ENCODE assay signal across 33 mouse cellular contexts in the genomic region with DNA sequence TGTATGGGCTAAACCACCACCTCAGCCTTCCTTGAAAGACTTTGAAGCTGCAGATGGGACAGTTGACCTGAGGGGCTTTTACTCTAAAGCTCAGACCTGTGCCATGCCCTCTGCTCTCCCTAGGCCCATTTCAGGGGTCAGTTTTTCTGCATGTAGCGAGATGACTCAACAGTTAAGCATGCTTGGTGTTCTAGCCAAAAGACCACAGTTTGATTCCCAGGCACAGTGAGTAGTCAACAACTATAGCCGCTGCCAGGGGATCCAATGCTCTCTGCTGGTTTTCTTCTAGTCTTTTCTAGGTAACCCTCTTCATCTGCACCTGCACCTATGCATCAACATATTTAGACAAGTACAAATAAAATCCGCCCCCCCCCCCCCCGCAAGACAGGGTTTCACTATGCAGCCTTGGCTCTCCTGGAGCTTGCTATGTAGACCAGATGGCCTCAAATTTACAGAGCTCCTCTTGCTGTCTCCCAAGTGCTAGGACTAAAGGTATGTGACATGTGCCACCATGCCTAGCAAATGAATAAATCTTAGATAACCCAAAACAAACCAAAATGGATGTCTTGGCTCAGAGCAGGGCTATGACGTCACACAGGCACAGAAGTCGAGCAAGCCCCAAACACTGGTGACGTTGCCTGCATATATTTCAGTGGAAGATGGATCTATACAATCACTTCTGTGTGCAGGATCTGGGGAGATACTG. TPM values are rescaled to one million over a fixed set of nuclear protein-coding genes. Genes with fewer than 3 reads are reported as not detected.
"Had no signal": no experiment of that assay in that cellular context is flagged by ENCODE, and none has a peak within 500 bp of the region (broad histone marks: within the 10 kb centered on the region; RNA-seq: fewer than 3 reads in every experiment).

No protein-coding gene starts in this region.

- DNase-seq: gastrocnemius, postnatal 14 days; gastrocnemius, postnatal 36 days; heart, adult 11 months; heart, postnatal 14 days; heart, postnatal 36 days; kidney, adult 11 months; kidney, adult 8-10 months; kidney, postnatal 10 days; kidney, postnatal 25 days; kidney, postnatal 4 days; liver; liver, embryonic 13.5 days; liver, postnatal 0 days had no signal

- H3K4me3 ChIP-seq: heart, embryonic 10.5 days; heart, embryonic 12.5 days; hindbrain, embryonic 13.5 days; hindbrain, embryonic 15.5 days; layer of hippocampus, adult 2 months; left cerebral cortex, adult 2 months; limb, embryonic 10.5 days; limb, embryonic 12.5 days; liver, embryonic 13.5 days; liver, embryonic 15.5 days had no signal

- H3K9ac ChIP-seq: heart, embryonic 12.5 days; hindbrain, embryonic 13.5 days; hindbrain, embryonic 15.5 days; limb, embryonic 12.5 days; liver, embryonic 13.5 days; liver, embryonic 15.5 days; liver, postnatal 0 days had no signal

- H3K9me3 ChIP-seq: heart, embryonic 10.5 days; hindbrain, embryonic 15.5 days; limb, embryonic 10.5 days; liver, embryonic 13.5 days; liver, embryonic 15.5 days had no signal

- H3K27ac ChIP-seq: heart, embryonic 10.5 days; hindbrain, embryonic 13.5 days; hindbrain, embryonic 15.5 days; hindbrain, postnatal 0 days; layer of hippocampus, adult 2 months; left cerebral cortex, adult 2 months; limb, embryonic 10.5 days; limb, embryonic 12.5 days; liver, embryonic 13.5 days; liver, embryonic 15.5 days had no signal

- H3K4me1 ChIP-seq: hindbrain, embryonic 13.5 days; hindbrain, embryonic 15.5 days; liver, embryonic 13.5 days; liver, embryonic 15.5 days had no signal

- H3K36me3 ChIP-seq: heart, embryonic 10.5 days; heart, embryonic 12.5 days; hindbrain, embryonic 15.5 days; limb, embryonic 10.5 days; limb, embryonic 12.5 days; liver, embryonic 13.5 days; liver, embryonic 15.5 days had no signal

RNA-seq across cellular contexts. Expression of gene Uncx, which starts 30.5 kb away (rescaled TPM):
- total RNA-seq: gastrocnemius, adult 8-10 months; gastrocnemius, postnatal 14 days; gastrocnemius, postnatal 36 days; heart, adult 8-10 months; heart, postnatal 14 days; heart, postnatal 36 days; hematopoietic stem cell, adult 5-6 weeks; layer of hippocampus, adult 2 months; layer of hippocampus, postnatal 25 days had no signal
- polyA plus RNA-seq: gonadal fat pad, adult 2 months; heart, embryonic 14.5 days; heart, embryonic 16.5 days; intestine, embryonic 14.5 days; intestine, embryonic 16.5 days; liver, embryonic 11.5 days; liver, embryonic 13.5 days; liver, embryonic 15.5 days; liver, postnatal 0 days had no signal
